Mouse (Mus musculus) brain, embryonic 14.5 days (tissue): ENCODE data around the gene Fam213a.

ENCODE experiments used
- CTCF ChIP-seq: fragments of 200-500 bp; IDR thresholded peaks from 2 replicates; pipeline ENCODE4 v1.5.1; 2012; ENCODE audit warnings: inconsistent platforms, mild to moderate bottlenecking, moderate library complexity, borderline replicate concordance; ENCODE audit not compliant: insufficient read depth, insufficient read length; ENCODE audit errors: extremely low read depth
- POLR2A ChIP-seq: fragments of 200-500 bp; IDR thresholded peaks from 2 replicates; pipeline ENCODE4 v1.6.1; 2012; ENCODE audit warnings: mild to moderate bottlenecking, inconsistent platforms, borderline replicate concordance; ENCODE audit not compliant: poor library complexity, insufficient read depth, insufficient read length, severe bottlenecking; ENCODE audit errors: extremely low read depth

- TF ChIP-seq POLR2A (no peak), CTCF (no peak)
These were observed 28.0 kb downstream of the Fam213a start for GRCm38 (mm10) chr14:40985635-40986034.
